Comparison of ENCODE assay signal across 22 mouse cellular contexts in the genomic region with DNA sequence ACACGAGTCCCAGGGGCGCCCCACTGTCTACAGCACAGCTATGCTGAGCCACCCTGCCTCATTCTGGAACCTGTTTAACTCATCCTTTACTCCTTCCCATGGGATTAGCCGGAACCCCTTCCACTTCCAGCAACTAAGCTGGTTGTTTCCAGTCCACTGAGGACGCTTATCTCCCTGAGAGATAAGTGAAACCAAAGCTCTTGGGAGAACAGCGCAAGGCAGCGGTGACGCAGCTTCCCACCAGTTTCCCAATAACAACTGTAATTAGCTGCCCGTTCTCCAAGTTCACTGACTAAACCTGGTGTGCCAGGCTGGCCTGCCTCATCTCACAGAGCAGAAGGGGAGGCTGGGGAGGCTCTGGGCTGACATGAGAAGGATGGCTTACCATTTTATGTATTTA. TPM values are rescaled to one million over a fixed set of nuclear protein-coding genes. Genes with fewer than 3 reads are reported as not detected.
DNase-seq lines count a peak whose midpoint lies in the region; ATAC-seq and TF ChIP-seq lines count a peak whose summit lies in the region.
"Had no signal": no experiment of that assay in that cellular context is flagged by ENCODE, and none has a peak within 500 bp of the region (broad histone marks: within the 10 kb centered on the region; RNA-seq: fewer than 3 reads in every experiment).

No protein-coding gene starts in this region.

- H3K79me2 ChIP-seq in MEL (ENCODE audit: control insufficient read depth, insufficient read depth, low read length, poor library complexity): no peaks in the 10 kb centered on the region

- no peak for TF ChIP-seq RAD21 in MEL (IDR thresholded peaks at IDR 0.05; ENCODE audit: low read depth, low read length)

- no peak for TF ChIP-seq POLR2A in MEL (IDR thresholded peaks at IDR 0.05; ENCODE audit: control insufficient read depth in 1 of 2, insufficient read depth in 1 of 2, low read depth in 1 of 2, low read length in 2 of 2, poor library complexity in 1 of 2)

- intact Hi-C loops in heart, postnatal 14 days (cut with DNase I): no loop called here
- intact Hi-C loops in left cerebral cortex, postnatal 14 days (cut with DNase I): no loop called here

- H3K4me2 ChIP-seq in intestine, postnatal 0 days (replicated peaks; ENCODE audit: low read depth): peak overlapping the region; percentile 33; the same call in 1 of the 2 replicates
- H3K4me2 ChIP-seq: embryonic facial prominence, embryonic 13.5 days; forebrain, embryonic 12.5 days; limb, embryonic 12.5 days; lung, embryonic 14.5 days; neural tube, embryonic 13.5 days had no signal

- H3K4me3 ChIP-seq in MEL (ENCODE audit: control insufficient read depth in 1 of 2, insufficient read depth in 1 of 2, low read depth in 2 of 2, low read length in 2 of 2): peak overlapping the region; percentile 18 to 38
- peak overlapping the region; percentile 7; the same call in 1 of the 2 replicates for H3K4me3 ChIP-seq in heart, embryonic 10.5 days
- no peak overlapping the region for H3K4me3 ChIP-seq in intestine, postnatal 0 days (ENCODE audit: low read depth, low read length)
- H3K4me3 ChIP-seq: embryonic facial prominence, embryonic 13.5 days; forebrain, embryonic 12.5 days; gastrocnemius, adult 2 months; limb, embryonic 12.5 days; neural tube, embryonic 13.5 days had no signal

- no peaks in the 10 kb centered on the region for H3K9me3 ChIP-seq in MEL (replicated peaks; ENCODE audit: insufficient read depth, low read length)
- H3K9me3 ChIP-seq in heart, embryonic 10.5 days: no peaks in the 10 kb centered on the region
- no peaks in the 10 kb centered on the region for H3K9me3 ChIP-seq in intestine, postnatal 0 days (ENCODE audit: control insufficient read depth)
- H3K9me3 ChIP-seq: embryonic facial prominence, embryonic 13.5 days; forebrain, embryonic 12.5 days; limb, embryonic 12.5 days; neural tube, embryonic 13.5 days had no signal

- no peaks in the 10 kb centered on the region; a peak in 1 of 4 replicates for H3K4me1 ChIP-seq in MEL (ENCODE audit: control insufficient read depth in 1 of 2, insufficient read depth in 2 of 2, low read length in 2 of 2)
- H3K4me1 ChIP-seq in heart, embryonic 10.5 days: peaks cover 8% of the 10 kb centered on the region
- H3K4me1 ChIP-seq in intestine, postnatal 0 days (replicated peaks; ENCODE audit: control insufficient read depth, insufficient read depth, low read length): 0 out of 2 replicates have a peak, but pooled peaks cover 6% of the 10 kb centered on the region
- H3K4me1 ChIP-seq: embryonic facial prominence, embryonic 13.5 days; limb, embryonic 12.5 days had no signal

- H3K27me3 ChIP-seq in MEL (ENCODE audit: control insufficient read depth in 1 of 2, insufficient read depth in 2 of 2, low read length in 2 of 2): no peaks in the 10 kb centered on the region
- H3K27me3 ChIP-seq in heart, embryonic 10.5 days (ENCODE audit: insufficient read depth, poor library complexity, severe bottlenecking): no peaks in the 10 kb centered on the region
- H3K27me3 ChIP-seq in intestine, postnatal 0 days (replicated peaks; ENCODE audit: control insufficient read depth, insufficient read depth, low read length): no peaks in the 10 kb centered on the region
- H3K27me3 ChIP-seq: embryonic facial prominence, embryonic 13.5 days; limb, embryonic 12.5 days; neural tube, embryonic 13.5 days had no signal

- H3K27ac ChIP-seq in MEL (ENCODE audit: control insufficient read depth, low read depth, low read length): no peak overlapping the region
- H3K27ac ChIP-seq in heart, embryonic 10.5 days: peak overlapping the region; percentile 70; the same call in 1 of the 2 replicates
- H3K27ac ChIP-seq in intestine, postnatal 0 days (ENCODE audit: low read depth, low read length): no peak overlapping the region
- H3K27ac ChIP-seq: embryonic facial prominence, embryonic 13.5 days; forebrain, embryonic 12.5 days; gastrocnemius, adult 2 months; limb, embryonic 12.5 days; neural tube, embryonic 13.5 days had no signal

- peak; percentile 49 to 53 for DNase-seq in heart, adult 18-20 months
- no peak for DNase-seq in heart, postnatal 14 days
- DNase-seq in MEL (ENCODE audit: low read depth, low spot score): peak; percentile 40
- DNase-seq in heart, embryonic 10.5 days (ENCODE audit: low spot score): no peak
- DNase-seq in left cerebral cortex, postnatal 14 days (ENCODE audit: low spot score in 2 of 2): no peak
- DNase-seq in thymus, adult 18-20 months: no peak
- DNase-seq: cerebellum, postnatal 14 days; gastrocnemius, adult 2 months; kidney, postnatal 10 days; lung, embryonic 14.5 days; thymus, postnatal 14 days had no signal

- TF ChIP-seq CTCF in MEL (IDR thresholded peaks at IDR 0.05 in 2 of 3, conservative IDR thresholded peaks at IDR 0.05 in 1 of 3; ENCODE audit: control insufficient read depth in 1 of 3, insufficient read depth in 1 of 3, low read depth in 2 of 3, low read length in 3 of 3, poor library complexity in 1 of 3, severe bottlenecking in 1 of 3): no peak
- TF ChIP-seq CTCF in intestine, postnatal 0 days (IDR thresholded peaks at IDR 0.05; ENCODE audit: low read depth): no peak

- peak overlapping the region; percentile 34 for H3K9ac ChIP-seq in MEL (ENCODE audit: control insufficient read depth, low read depth, low read length, poor library complexity, severe bottlenecking)
- H3K9ac ChIP-seq in intestine, postnatal 0 days (ENCODE audit: low read depth, low read length): no peak overlapping the region
- H3K9ac ChIP-seq: embryonic facial prominence, embryonic 13.5 days; forebrain, embryonic 12.5 days; limb, embryonic 12.5 days; lung, embryonic 14.5 days; neural tube, embryonic 13.5 days had no signal

- WGBS in heart, embryonic 10.5 days: 21% methylated on average over 8 of the region's 8 CpGs
- 45% methylated on average over 8 of the region's 8 CpGs for WGBS in intestine, postnatal 0 days

- peak; percentile 61 for ATAC-seq in intestine, postnatal 0 days
- no peak for ATAC-seq in monocyte, adult 5-6 weeks (replicated peaks; ENCODE audit: insufficient number of reproducible peaks, low FRiP score, low TSS enrichment, poor library complexity, severe bottlenecking)
- ATAC-seq: CD4-positive, CD25-positive, alpha-beta regulatory T cell, adult 4 months; inflammation-experienced regulatory T-cells, adult 6 months; midbrain, embryonic 16.5 days had no signal

- no peaks in the 10 kb centered on the region for H3K36me3 ChIP-seq in MEL (ENCODE audit: control insufficient read depth in 1 of 2, insufficient read depth in 2 of 2, low read length in 2 of 2)
- H3K36me3 ChIP-seq in heart, embryonic 10.5 days: no peaks in the 10 kb centered on the region
- no peaks in the 10 kb centered on the region for H3K36me3 ChIP-seq in intestine, postnatal 0 days (ENCODE audit: control insufficient read depth, insufficient read depth)
- H3K36me3 ChIP-seq: embryonic facial prominence, embryonic 13.5 days; forebrain, embryonic 12.5 days; limb, embryonic 12.5 days; neural tube, embryonic 13.5 days had no signal

- peak; percentile 7 to 34; a peak in 1 of 4 replicates for TF ChIP-seq EP300 in MEL (IDR thresholded peaks at IDR 0.05; ENCODE audit: low read depth in 1 of 2, low read length in 2 of 2)

TF ChIP-seq in MEL, 35 proteins besides CTCF, POLR2A, EP300 and RAD21 (continues in another document):
- TF ChIP-seq BHLHE40 (IDR thresholded peaks at IDR 0.05; ENCODE audit: borderline replicate concordance, low read depth, low read length): no peak
- TF ChIP-seq NRF1 (IDR thresholded peaks at IDR 0.05; ENCODE audit: insufficient read depth, low read depth, low read length, poor library complexity, severe bottlenecking): 0 out of 2 replicates have a peak, but pooled peaks have one; percentile 19
- no peak for TF ChIP-seq USF2 (IDR thresholded peaks at IDR 0.05; ENCODE audit: borderline replicate concordance in 1 of 2, insufficient read depth in 1 of 2, low read depth in 1 of 2, low read length in 2 of 2)
- no peak for TF ChIP-seq KAT2A (conservative IDR thresholded peaks at IDR 0.05; ENCODE audit: low read depth, low read length)
- TF ChIP-seq TBP (IDR thresholded peaks at IDR 0.05; ENCODE audit: low read depth, low read length): no peak
- TF ChIP-seq MAZ (IDR thresholded peaks at IDR 0.05; ENCODE audit: low read depth, low read length): no peak
- TF ChIP-seq SIN3A (IDR thresholded peaks at IDR 0.05; ENCODE audit: low read length): no peak
- TF ChIP-seq TAL1 (IDR thresholded peaks at IDR 0.05; ENCODE audit: low read length): no peak

RNA-seq across cellular contexts. Expression of a gene that starts 6.0 kb away (rescaled TPM):
- under 1 TPM in 1 of 2 experiments, not detected in 1; 0.08 TPM for total RNA-seq in heart, adult 18-20 months (2021)
- under 1 TPM; 0.07 TPM for total RNA-seq in heart, postnatal 14 days (2021)
- total RNA-seq in MEL (2012; rRNA removed): 0.04 TPM in 1 of 2 replicates, not detected in the other
- polyA plus RNA-seq in MEL (2012; ENCODE audit: insufficient read depth in 1 of 2, insufficient read length in 2 of 2, low read depth in 1 of 2, low replicate concordance in 2 of 2, missing spikeins in 1 of 2): under 1 TPM in 1 of 2 experiments, not detected in 1; 0.01 TPM
- polyA plus RNA-seq in heart, embryonic 10.5 days (2016; fragmentation: Nextera tagmentation; extraction: Ambion mirVana): 0.13 and 0.25 TPM in 2 replicates
- 2.9 and 3.5 TPM in 2 replicates for polyA plus RNA-seq in intestine, postnatal 0 days (2015; fragmentation: Nextera tagmentation; extraction: Ambion mirVana)
- 10 to 100 TPM in 1 of 2 experiments, 1 to 10 TPM in 1; 8.3 to 12.4 TPM for total RNA-seq in left cerebral cortex, postnatal 14 days (2021)
- 0.38 to 0.78 TPM in 2 of 3 replicates, not detected in the other for total RNA-seq in monocyte, adult 5-6 weeks (2017)

RNA-seq across cellular contexts. Expression of a gene that starts 22.6 kb away (rescaled TPM):
- not detected for total RNA-seq in heart, adult 18-20 months (2021)
- total RNA-seq in heart, postnatal 14 days (2021): under 1 TPM; 0.36 to 0.44 TPM
- not detected in 2 replicates for total RNA-seq in MEL (2012; rRNA removed)
- not detected for polyA plus RNA-seq in MEL (2012; ENCODE audit: insufficient read depth in 1 of 2, insufficient read length in 2 of 2, low read depth in 1 of 2, low replicate concordance in 2 of 2, missing spikeins in 1 of 2)
- 0.21 and 0.26 TPM in 2 replicates for polyA plus RNA-seq in heart, embryonic 10.5 days (2016; fragmentation: Nextera tagmentation; extraction: Ambion mirVana)
- not detected in 2 replicates for polyA plus RNA-seq in intestine, postnatal 0 days (2015; fragmentation: Nextera tagmentation; extraction: Ambion mirVana)
- not detected for total RNA-seq in left cerebral cortex, postnatal 14 days (2021)
- total RNA-seq in monocyte, adult 5-6 weeks (2017): not detected in 3 replicates
- total RNA-seq: gastrocnemius, adult 2 months; hematopoietic stem cell, adult 5-6 weeks; layer of hippocampus, postnatal 14 days had no signal
- polyA plus RNA-seq: CD4-positive, CD25-positive, alpha-beta regulatory T cell, adult 4 months; embryonic facial prominence, embryonic 13.5 days; forebrain, embryonic 12.5 days; inflammation-experienced regulatory T-cells, adult 6 months; midbrain, embryonic 16.5 days; neural tube, embryonic 13.5 days had no signal

RNA-seq across cellular contexts. Expression of a gene that starts 30.7 kb away (rescaled TPM):
- total RNA-seq in heart, adult 18-20 months (2021): 10 to 100 TPM; 40.9 to 52.6 TPM
- total RNA-seq in heart, postnatal 14 days (2021): 10 to 100 TPM; 59.5 to 62.6 TPM
- total RNA-seq in MEL (2012; rRNA removed): 39.1 and 41.8 TPM in 2 replicates
- polyA plus RNA-seq in MEL (2012; ENCODE audit: insufficient read depth in 1 of 2, insufficient read length in 2 of 2, low read depth in 1 of 2, low replicate concordance in 2 of 2, missing spikeins in 1 of 2): 10 to 100 TPM in 1 of 2 experiments, not detected in 1; 65.4 TPM
- polyA plus RNA-seq in heart, embryonic 10.5 days (2016; fragmentation: Nextera tagmentation; extraction: Ambion mirVana): 80.3 and 85.4 TPM in 2 replicates
- polyA plus RNA-seq in intestine, postnatal 0 days (2015; fragmentation: Nextera tagmentation; extraction: Ambion mirVana): 25.6 and 27.0 TPM in 2 replicates
- 10 to 100 TPM; 81.0 to 85.9 TPM for total RNA-seq in left cerebral cortex, postnatal 14 days (2021)
- total RNA-seq in monocyte, adult 5-6 weeks (2017): 67.0 to 103 TPM (median 95.1 TPM) in 3 replicates

Comparison
In these comparisons a context has a peak if more than half of its experiments do, and no peak if none do; other contexts are left out.
1. DNase-seq: peak in heart, adult 18-20 months (2 of 2) and MEL (single experiment); none in heart, postnatal 14 days (0 of 2), heart, embryonic 10.5 days (single experiment), left cerebral cortex, postnatal 14 days (0 of 2) and thymus, adult 18-20 months (0 of 2).